In the genomic region with DNA sequence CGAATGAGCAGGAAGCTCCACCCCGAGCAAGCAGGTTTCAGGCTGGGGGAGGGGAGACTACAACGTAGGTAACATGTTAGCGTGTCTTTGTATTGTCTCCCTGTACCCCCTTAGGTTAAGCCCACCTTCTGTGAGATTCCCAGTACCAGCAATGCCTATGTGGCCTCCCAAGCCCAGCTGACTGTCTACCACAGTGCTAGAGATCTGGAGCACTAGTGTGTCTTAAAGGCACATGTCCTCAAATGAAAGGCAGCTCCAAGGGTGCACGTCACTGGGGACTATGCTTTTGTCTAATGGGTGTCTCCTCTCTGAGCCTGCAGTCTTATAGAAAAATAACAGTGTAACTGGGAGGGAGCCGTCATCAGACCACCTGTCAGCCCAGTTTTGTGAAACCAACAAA, we compare ENCODE assay signal across 22 mouse cellular contexts.
DNase-seq lines count a peak whose midpoint lies in the region; ATAC-seq and TF ChIP-seq lines count a peak whose summit lies in the region.
"Had no signal": no experiment of that assay in that cellular context is flagged by ENCODE, and none has a peak within 500 bp of the region (broad histone marks: within the 10 kb centered on the region; RNA-seq: fewer than 3 reads in every experiment).

No protein-coding gene starts in this region.

- H3K27me3 ChIP-seq in intestine, embryonic 15.5 days (replicated peaks): no peaks in the 10 kb centered on the region
- no peaks in the 10 kb centered on the region for H3K27me3 ChIP-seq in intestine, postnatal 0 days (replicated peaks; ENCODE audit: control insufficient read depth, insufficient read depth, low read length)
- H3K27me3 ChIP-seq in E14TG2a.4 (ENCODE audit: insufficient read depth, low read length): no peaks in the 10 kb centered on the region
- H3K27me3 ChIP-seq: embryonic facial prominence, embryonic 12.5 days; forebrain, embryonic 15.5 days; heart, embryonic 15.5 days; hindbrain, embryonic 13.5 days had no signal

- no peaks in the 10 kb centered on the region for H3K9me3 ChIP-seq in intestine, embryonic 15.5 days
- H3K9me3 ChIP-seq in intestine, postnatal 0 days (ENCODE audit: control insufficient read depth): no peaks in the 10 kb centered on the region
- no peaks in the 10 kb centered on the region for H3K9me3 ChIP-seq in E14TG2a.4 (ENCODE audit: low read length)
- H3K9me3 ChIP-seq: embryonic facial prominence, embryonic 12.5 days; forebrain, embryonic 15.5 days; heart, embryonic 15.5 days; hindbrain, embryonic 13.5 days had no signal

- H3K4me2 ChIP-seq in intestine, embryonic 15.5 days (replicated peaks): no peak overlapping the region
- H3K4me2 ChIP-seq in intestine, postnatal 0 days (replicated peaks; ENCODE audit: low read depth): no peak overlapping the region
- H3K4me2 ChIP-seq: embryonic facial prominence, embryonic 12.5 days; forebrain, embryonic 15.5 days; heart, embryonic 11.5 days; heart, embryonic 15.5 days; hindbrain, embryonic 13.5 days had no signal

- peak; percentile 78 for DNase-seq in R1 (ENCODE audit: low read depth, low spot score)
- DNase-seq in retina, postnatal 1 day: peak; percentile 41
- DNase-seq in kidney, postnatal 25 days: no peak
- DNase-seq: adrenal gland, postnatal 14 days; B cell, adult 2 months; cerebellum, adult 11-12 months; cerebellum, adult 9-10 months; cerebellum, postnatal 25 days; heart, adult 18-20 months; heart, postnatal 14 days had no signal

- TF ChIP-seq CTCF in intestine, postnatal 0 days (IDR thresholded peaks at IDR 0.05; ENCODE audit: low read depth): no peak
- no peak for TF ChIP-seq CTCF in E14TG2a.4 (conservative IDR thresholded peaks at IDR 0.05; ENCODE audit: low read length)

- no peaks in the 10 kb centered on the region for H3K4me1 ChIP-seq in intestine, embryonic 15.5 days (replicated peaks)
- H3K4me1 ChIP-seq in intestine, postnatal 0 days (replicated peaks; ENCODE audit: control insufficient read depth, insufficient read depth, low read length): no peaks in the 10 kb centered on the region
- peaks cover 47% of the 10 kb centered on the region for H3K4me1 ChIP-seq in E14TG2a.4 (replicated peaks; ENCODE audit: low read depth, low read length)
- H3K4me1 ChIP-seq: embryonic facial prominence, embryonic 12.5 days; forebrain, embryonic 15.5 days; heart, embryonic 15.5 days; hindbrain, embryonic 13.5 days had no signal

- no peak overlapping the region for H3K4me3 ChIP-seq in intestine, embryonic 15.5 days (replicated peaks)
- no peak overlapping the region for H3K4me3 ChIP-seq in intestine, postnatal 0 days (ENCODE audit: low read depth, low read length)
- H3K4me3 ChIP-seq in E14TG2a.4 (replicated peaks; ENCODE audit: low read length): peak overlapping the region; percentile 67
- H3K4me3 ChIP-seq: embryonic facial prominence, embryonic 12.5 days; forebrain, embryonic 15.5 days; heart, embryonic 15.5 days; hindbrain, embryonic 13.5 days had no signal

- 77% methylated on average over 6 of the region's 6 CpGs for WGBS in intestine, embryonic 15.5 days
- WGBS in intestine, postnatal 0 days: 78% methylated on average over 6 of the region's 6 CpGs

- ATAC-seq in intestine, embryonic 15.5 days: peak; percentile 49
- no peak for ATAC-seq in intestine, postnatal 0 days
- ATAC-seq in megakaryocyte, adult 5-6 weeks (ENCODE audit: poor library complexity, severe bottlenecking): no peak
- ATAC-seq: activated CD4-positive, CD25-positive, alpha-beta regulatory T cell, adult 4 months; CD4-positive, CD25-positive, alpha-beta regulatory T cell, adult 4 months; forebrain, embryonic 15.5 days; hindbrain, postnatal 0 days had no signal

- no peaks in the 10 kb centered on the region for H3K36me3 ChIP-seq in intestine, embryonic 15.5 days
- H3K36me3 ChIP-seq in intestine, postnatal 0 days (ENCODE audit: control insufficient read depth, insufficient read depth): no peaks in the 10 kb centered on the region
- H3K36me3 ChIP-seq in E14TG2a.4 (ENCODE audit: insufficient read depth, low read length): no peaks in the 10 kb centered on the region
- H3K36me3 ChIP-seq: embryonic facial prominence, embryonic 12.5 days; forebrain, embryonic 15.5 days; heart, embryonic 15.5 days; hindbrain, embryonic 13.5 days had no signal

- H3K9ac ChIP-seq in intestine, embryonic 15.5 days: no peak overlapping the region
- H3K9ac ChIP-seq in intestine, postnatal 0 days (ENCODE audit: low read depth, low read length): no peak overlapping the region
- H3K9ac ChIP-seq: embryonic facial prominence, embryonic 12.5 days; forebrain, embryonic 15.5 days; heart, embryonic 15.5 days; hindbrain, embryonic 13.5 days had no signal

- H3K27ac ChIP-seq in intestine, embryonic 15.5 days: no peak overlapping the region
- no peak overlapping the region for H3K27ac ChIP-seq in intestine, postnatal 0 days (ENCODE audit: low read depth, low read length)
- H3K27ac ChIP-seq: embryonic facial prominence, embryonic 12.5 days; forebrain, embryonic 15.5 days; heart, embryonic 15.5 days; hindbrain, embryonic 13.5 days; hindbrain, postnatal 0 days had no signal

Comparison
In these comparisons a context has a peak if more than half of its experiments do, and no peak if none do; other contexts are left out.
1. DNase-seq: peak in R1 (single experiment) and retina, postnatal 1 day (single experiment); none in kidney, postnatal 25 days (0 of 2).